Mouse (Mus musculus) erythroblast, embryonic 14.5 days (primary cell): ENCODE results near the gene Cpa1. TPM values are rescaled to one million over a fixed set of nuclear protein-coding genes. Genes with fewer than 3 reads are reported as not detected.

Experiments
- H3K27me3 ChIP-seq: 2 replicates; pipeline ENCODE4 v1.6.1; 2012; ENCODE audit warnings: inconsistent platforms; ENCODE audit not compliant: control insufficient read depth
- H3K36me3 ChIP-seq: 2 replicates; pipeline ENCODE4 v1.6.1; 2012; ENCODE audit warnings: mild to moderate bottlenecking, inconsistent platforms; ENCODE audit not compliant: control insufficient read depth
- H3K4me1 ChIP-seq: 2 replicates; pipeline ENCODE4 v1.6.1; 2012; ENCODE audit warnings: inconsistent platforms; ENCODE audit not compliant: control insufficient read depth
- H3K4me3 ChIP-seq: replicated peaks from 2 replicates; pipeline ENCODE3; 2012; ENCODE audit warnings: moderate library complexity, mild to moderate bottlenecking, inconsistent platforms
- H3K9me3 ChIP-seq: 2 replicates; pipeline ENCODE4 v1.6.1; 2012; ENCODE audit warnings: low read length, inconsistent platforms, mixed read lengths; ENCODE audit not compliant: control insufficient read depth
- GATA1 ChIP-seq: IDR thresholded peaks from 2 replicates; pipeline ENCODE4 v1.6.1; 2012; ENCODE audit warnings: low read length, inconsistent platforms, mixed read lengths
- TAL1 ChIP-seq: IDR thresholded peaks from 3 replicates; pipeline ENCODE4 v1.6.1; 2012; ENCODE audit warnings: low read length, inconsistent platforms, mixed read lengths
- polyA plus RNA-seq: library from polyadenylated mRNA; stranded (reverse); fragments of >175 nt; gene quantifications from 2 replicates; pipeline ENCODE4 v1.2.3, GENCODE M21; 2012

Gene Cpa1
- polyA plus RNA-seq, 1 experiment: not detected

DNA sequence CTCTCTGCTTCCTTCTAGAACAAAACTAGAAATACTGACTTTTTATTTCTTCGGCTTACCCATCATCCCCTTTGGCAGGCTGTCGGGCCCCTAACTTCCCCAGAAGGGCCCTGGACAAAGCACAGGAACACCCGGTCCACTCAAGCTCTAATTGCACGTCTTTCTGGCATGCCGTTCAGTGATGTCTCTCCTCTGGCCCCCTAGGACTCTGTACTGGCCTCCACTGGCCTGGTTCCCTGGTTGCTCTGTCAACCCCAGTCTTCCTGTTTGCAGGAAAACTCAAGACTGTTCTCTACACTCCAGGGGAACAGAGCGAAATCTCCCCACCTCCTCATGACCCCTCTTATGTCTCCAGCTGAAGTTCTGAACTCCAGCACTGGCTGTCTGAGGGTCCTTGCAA lies 20.3 kb upstream of the Cpa1 start:
- no peaks in the 10 kb centered on the region for H3K36me3 ChIP-seq
- TF ChIP-seq GATA1: no peak
- TF ChIP-seq TAL1: no peak
- no peaks in the 10 kb centered on the region for H3K4me1 ChIP-seq
- H3K4me3 ChIP-seq: no peak overlapping the region
- no peaks in the 10 kb centered on the region for H3K9me3 ChIP-seq
- H3K27me3 ChIP-seq: peaks cover 56% of the 10 kb centered on the region

DNA sequence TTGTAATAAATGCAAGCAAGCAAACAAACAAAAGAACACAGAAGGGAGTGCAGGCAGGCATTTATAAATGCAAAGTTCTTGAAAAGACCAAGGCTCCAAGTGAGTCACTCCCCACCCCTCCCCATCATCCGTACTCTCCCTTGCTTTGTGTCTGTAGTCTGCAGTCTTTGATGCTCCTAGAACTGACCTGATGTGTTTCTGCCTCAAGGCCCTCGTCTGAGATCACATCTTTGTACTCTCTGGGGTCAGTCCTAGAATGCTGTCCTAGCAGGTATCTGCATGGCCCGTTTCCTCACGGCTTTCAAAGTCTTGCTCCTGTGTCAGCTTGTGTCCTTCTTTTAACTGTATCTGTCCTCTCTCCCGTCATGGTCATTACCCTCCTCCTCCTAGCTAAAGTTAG lies 19.4 kb upstream of the Cpa1 start:
- Histone ChIP-seq H3K4me3 (no peak overlapping the region), H3K4me1 (no peaks in the 10 kb centered on the region), H3K9me3 (no peaks in the 10 kb centered on the region), H3K27me3 (peaks cover 54% of the 10 kb centered on the region), H3K36me3 (no peaks in the 10 kb centered on the region)
- TF ChIP-seq GATA1 (no peak), TAL1 (no peak)

DNA sequence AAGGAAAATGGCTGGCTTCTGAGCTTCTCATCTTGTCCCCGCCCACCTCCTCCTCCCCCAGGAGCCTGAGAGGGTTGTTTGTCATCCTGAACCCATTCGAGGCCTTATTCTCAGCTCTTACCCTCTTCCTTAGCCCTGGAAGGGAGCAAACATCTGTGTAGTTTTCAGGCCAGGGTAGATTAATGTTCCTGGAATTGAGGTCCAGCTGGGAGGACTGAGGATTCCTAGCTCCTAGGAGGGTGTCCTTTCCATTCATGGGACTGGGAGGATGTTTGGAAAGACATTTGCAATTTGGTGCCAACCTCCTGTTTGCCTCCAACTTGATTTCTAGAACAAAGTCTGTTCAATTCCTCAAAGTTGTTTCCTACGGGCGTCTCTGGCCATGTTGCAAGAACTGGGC lies 18.4 kb upstream of the Cpa1 start:
- TF ChIP-seq GATA1: no peak
- TF ChIP-seq TAL1: no peak
- H3K4me3 ChIP-seq: no peak overlapping the region
- H3K27me3 ChIP-seq: peaks cover 48% of the 10 kb centered on the region
- no peaks in the 10 kb centered on the region for H3K36me3 ChIP-seq
- no peaks in the 10 kb centered on the region for H3K4me1 ChIP-seq
- H3K9me3 ChIP-seq: no peaks in the 10 kb centered on the region

GRCm38 (mm10) chr6:30620994-30621393 lies 18.0 kb upstream of the Cpa1 start:
- no peaks in the 10 kb centered on the region for H3K4me1 ChIP-seq
- no peaks in the 10 kb centered on the region for H3K9me3 ChIP-seq
- no peaks in the 10 kb centered on the region for H3K36me3 ChIP-seq
- TF ChIP-seq TAL1 (no peak), GATA1 (no peak)
- H3K27me3 ChIP-seq: peaks cover 44% of the 10 kb centered on the region
- no peak overlapping the region for H3K4me3 ChIP-seq

DNA sequence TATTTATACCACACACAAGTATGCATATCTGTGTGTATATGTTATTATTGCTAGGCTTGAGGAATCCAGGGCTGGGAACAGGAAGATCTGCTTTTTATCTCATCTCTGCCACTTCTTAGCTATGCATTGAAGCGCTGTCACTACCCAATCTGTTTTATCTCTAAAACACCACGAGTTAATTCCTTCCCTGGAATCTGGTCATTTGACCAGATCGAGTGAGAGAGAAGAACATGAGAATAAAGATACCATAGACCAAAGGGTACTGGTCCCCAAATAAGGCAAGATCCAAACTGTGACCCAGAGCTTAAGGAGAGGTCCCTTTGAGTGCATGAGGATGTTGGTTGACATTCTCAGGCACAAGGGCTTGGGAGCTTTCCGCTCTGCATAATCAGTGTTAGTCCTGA lies 17.0 kb upstream of the Cpa1 start:
- Histone ChIP-seq H3K36me3 (no peaks in the 10 kb centered on the region), H3K9me3 (no peaks in the 10 kb centered on the region), H3K27me3 (peaks cover 35% of the 10 kb centered on the region), H3K4me3 (no peak overlapping the region), H3K4me1 (no peaks in the 10 kb centered on the region)
- TF ChIP-seq TAL1: no peak

DNA sequence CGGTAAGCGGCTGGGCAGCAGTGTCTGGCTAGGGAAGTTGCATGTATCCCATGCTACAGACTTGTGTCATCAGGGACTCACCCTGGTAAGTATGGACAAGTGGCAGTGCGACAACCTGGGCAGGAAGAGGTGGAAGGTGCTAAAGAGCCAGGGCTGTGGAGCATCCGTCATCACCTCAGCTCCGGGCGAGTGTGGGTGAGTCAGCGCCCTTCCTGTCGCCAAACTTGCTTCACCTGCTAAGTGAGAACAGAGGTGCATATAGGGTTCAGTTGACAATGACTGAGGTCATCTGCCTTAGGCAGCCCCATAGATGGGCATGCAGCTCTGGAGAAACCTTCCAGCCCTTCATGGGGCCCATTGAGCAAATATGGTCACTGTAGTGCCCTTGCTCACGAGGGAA lies 14.3 kb upstream of the Cpa1 start:
- Histone ChIP-seq H3K4me3 (no peak overlapping the region), H3K9me3 (no peaks in the 10 kb centered on the region), H3K27me3 (peaks cover 9% of the 10 kb centered on the region), H3K4me1 (no peaks in the 10 kb centered on the region), H3K36me3 (no peaks in the 10 kb centered on the region)
- TF ChIP-seq GATA1 (no peak), TAL1 (no peak)

GRCm38 (mm10) chr6:30628152-30628551 lies 10.9 kb upstream of the Cpa1 start:
- TF ChIP-seq GATA1: no peak
- TF ChIP-seq TAL1: no peak
- H3K36me3 ChIP-seq: no peaks in the 10 kb centered on the region
- H3K4me1 ChIP-seq: no peaks in the 10 kb centered on the region
- 0 out of 2 replicates have a peak, but pooled peaks cover under 1% of the 10 kb centered on the region for H3K27me3 ChIP-seq
- H3K9me3 ChIP-seq: no peaks in the 10 kb centered on the region
- H3K4me3 ChIP-seq: no peak overlapping the region

DNA sequence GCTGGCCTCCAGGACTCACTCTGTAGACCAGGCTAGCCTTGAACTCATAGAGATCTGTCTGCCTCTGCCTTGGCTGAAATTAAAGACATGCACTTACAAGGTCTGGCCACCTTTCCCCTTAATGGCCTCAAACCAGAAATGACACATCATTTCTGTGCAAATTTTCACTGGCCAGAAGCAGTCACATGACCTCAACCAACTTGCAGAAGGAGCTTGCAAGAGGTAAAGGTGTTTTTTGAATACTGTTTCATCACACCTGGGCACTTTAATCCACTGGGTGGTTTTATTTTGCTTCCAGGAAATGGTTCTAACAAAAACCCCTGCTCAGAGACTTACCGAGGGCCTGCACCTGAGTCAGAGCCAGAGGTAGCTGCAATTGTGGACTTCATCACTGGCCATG lies 9.0 kb upstream of the Cpa1 start:
- no peaks in the 10 kb centered on the region for H3K4me1 ChIP-seq
- H3K9me3 ChIP-seq: no peaks in the 10 kb centered on the region
- H3K36me3 ChIP-seq: no peaks in the 10 kb centered on the region
- H3K27me3 ChIP-seq: no peaks in the 10 kb centered on the region
- no peak overlapping the region for H3K4me3 ChIP-seq
- TF ChIP-seq TAL1: no peak
- no peak for TF ChIP-seq GATA1

- H3K4me1 ChIP-seq: peaks cover 14% of the 10 kb centered on the region
- H3K4me3 ChIP-seq: no peak overlapping the region
- TF ChIP-seq TAL1 (no peak), GATA1 (no peak)
- no peaks in the 10 kb centered on the region for H3K36me3 ChIP-seq
- no peaks in the 10 kb centered on the region for H3K9me3 ChIP-seq
- no peaks in the 10 kb centered on the region for H3K27me3 ChIP-seq
Measured at GRCm38 (mm10) chr6:30635361-30635862, 3.6 kb upstream of the Cpa1 start.

DNA sequence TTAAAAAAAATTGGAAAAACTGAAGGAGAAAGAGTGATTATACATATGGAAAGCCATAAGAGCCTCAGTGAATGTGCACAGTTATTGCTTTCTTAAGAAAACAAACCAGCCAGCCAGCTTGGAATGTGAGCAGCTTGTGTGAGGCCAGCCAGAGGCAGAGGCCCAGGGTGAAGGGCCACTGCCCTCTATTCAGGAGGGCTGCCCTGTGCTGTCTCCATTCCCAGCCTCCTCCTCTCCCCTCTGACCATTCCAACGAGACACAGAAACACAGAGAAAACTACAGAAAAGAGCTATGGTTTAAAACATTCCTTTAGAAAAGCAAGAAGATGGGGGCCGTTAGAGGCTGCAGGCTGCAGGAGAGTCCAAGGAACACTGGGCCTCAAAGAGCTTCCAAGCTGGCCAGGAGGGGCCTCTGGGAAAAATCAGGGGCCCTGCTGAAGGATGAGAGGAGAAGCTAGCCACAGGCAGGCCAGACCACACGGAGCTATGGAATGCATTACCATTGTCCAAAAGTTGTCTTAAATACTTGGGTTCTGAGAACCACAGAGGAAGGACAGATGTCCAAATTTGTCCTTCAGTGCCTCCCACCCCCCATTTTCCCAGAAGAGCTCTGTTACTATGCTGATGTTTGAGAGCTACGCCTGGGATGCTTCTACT lies 2.7 kb upstream of the Cpa1 start:
- Histone ChIP-seq H3K9me3 (no peaks in the 10 kb centered on the region), H3K36me3 (no peaks in the 10 kb centered on the region), H3K4me1 (peaks cover 14% of the 10 kb centered on the region), H3K4me3 (no peak overlapping the region), H3K27me3 (no peaks in the 10 kb centered on the region)
- TF ChIP-seq TAL1 (no peak), GATA1 (no peak)
